Mouse (Mus musculus) lung, embryonic 14.5 days (tissue): ENCODE results near the gene Cuta. TPM values are rescaled to one million over a fixed set of nuclear protein-coding genes. Genes with fewer than 3 reads are reported as not detected.
A peak's percentile ranks its signal among the peaks of the same experiment; 100 is the strongest.

ENCODE experiments used
- ATAC-seq: fragments of 200-750 bp; cut with Nextera tagmentation; 2 replicates; pipeline ENCODE4 v1.8.0; 2017; ENCODE audit warnings: mild to moderate bottlenecking, moderate TSS enrichment, moderate library complexity; ENCODE audit not compliant: insufficient read depth
- DNase-seq: peaks from one replicate; pipeline ENCODE4 v3.0.0-alpha.2; 2015
- H3K27ac ChIP-seq: fragments of 300-500 bp; sonication (generic); 2 replicates; pipeline ENCODE4 v1.5.1; 2014; ENCODE audit warnings: low read depth, mild to moderate bottlenecking, moderate library complexity
- H3K27me3 ChIP-seq: fragments of 300-500 bp; sonication (generic); 2 replicates; pipeline ENCODE4 v1.6.1; 2014; ENCODE audit warnings: low read length, control low read depth; ENCODE audit not compliant: insufficient read depth
- H3K36me3 ChIP-seq: fragments of 300-500 bp; sonication (generic); 2 replicates; pipeline ENCODE4 v1.6.1; 2014; ENCODE audit warnings: control low read depth; ENCODE audit not compliant: insufficient read depth
- H3K4me1 ChIP-seq: fragments of 300-500 bp; sonication (generic); 2 replicates; pipeline ENCODE4 v1.6.1; 2014; ENCODE audit warnings: antibody characterized with exemption, control low read depth; ENCODE audit not compliant: insufficient read depth
- H3K4me2 ChIP-seq: fragments of 300-500 bp; sonication (generic); 2 replicates; pipeline ENCODE4 v1.6.1; 2014; ENCODE audit warnings: mild to moderate bottlenecking
- H3K4me3 ChIP-seq: fragments of 300-500 bp; sonication (generic); 2 replicates; pipeline ENCODE4 v1.5.1; 2014; ENCODE audit warnings: low read depth, low read length
- H3K9ac ChIP-seq: fragments of 300-500 bp; sonication (generic); 2 replicates; pipeline ENCODE4 v1.6.1; 2014
- H3K9me3 ChIP-seq: fragments of 300-500 bp; sonication (generic); 2 replicates; pipeline ENCODE4 v1.6.1; 2016; ENCODE audit warnings: low read depth, low read length, control low read depth
- CTCF ChIP-seq: IDR thresholded peaks from 2 replicates; pipeline ENCODE4 v1.5.1; 2016; ENCODE audit warnings: antibody characterized with exemption, low read depth
- WGBS: fragments of 180-500 bp; shearing (Covaris S2); extraction: QIAGEN DNeasy Blood & Tissue Kit; methylation state at CpG from one replicate; pipeline ENCODE4 v1.1.7; 2014; 5-methylcytosine and 5-hydroxymethylcytosine counted together
- polyA plus RNA-seq: library from polyadenylated mRNA; unstranded; fragments of >200 nt; fragmentation: Nextera tagmentation; extraction: Ambion mirVana; gene quantifications from 2 replicates; pipeline ENCODE4 v1.2.1, GENCODE M21; 2014

The Cuta gene
- polyA plus RNA-seq, 1 experiment from 2014 or later = 163 TPM

DNA sequence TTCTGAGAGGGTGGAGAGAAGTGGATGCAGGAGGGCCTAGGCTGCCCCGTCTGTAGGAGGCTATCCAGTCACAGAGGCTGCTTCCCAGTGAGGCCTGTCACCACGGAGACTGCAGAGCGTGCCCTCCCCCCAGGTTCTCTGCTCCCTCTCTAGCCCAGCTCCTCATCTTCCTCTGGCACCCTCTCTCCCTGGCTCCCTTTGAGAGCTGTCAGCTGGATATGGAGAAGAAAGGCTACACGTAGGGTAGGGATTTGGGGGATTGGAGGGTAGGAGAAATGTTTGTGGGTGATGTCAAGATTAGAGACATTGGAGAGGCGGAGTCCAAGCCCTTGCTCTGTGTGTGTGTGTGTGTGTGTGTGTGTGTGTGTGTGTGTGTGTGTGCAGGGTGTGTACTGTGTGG is 10.5 kb upstream of the Cuta start:
- H3K4me2 ChIP-seq = peak overlapping the region; percentile 96
- H3K4me3 ChIP-seq = no peak overlapping the region
- H3K27ac ChIP-seq = peak overlapping the region; percentile 36; the same call in 1 of the 2 replicates
- H3K9me3 ChIP-seq = no peaks in the 10 kb centered on the region
- no peak for ATAC-seq
- DNase-seq = no peak
- no peak for TF ChIP-seq CTCF
- H3K9ac ChIP-seq = no peak overlapping the region; the same call in 1 of the 2 replicates
- WGBS = 46% methylated on average over 5 of the region's 5 CpGs
- H3K27me3 ChIP-seq = no peaks in the 10 kb centered on the region
- H3K4me1 ChIP-seq = peaks cover 47% of the 10 kb centered on the region
- peaks cover 5% of the 10 kb centered on the region; the same call in 1 of the 2 replicates for H3K36me3 ChIP-seq

DNA sequence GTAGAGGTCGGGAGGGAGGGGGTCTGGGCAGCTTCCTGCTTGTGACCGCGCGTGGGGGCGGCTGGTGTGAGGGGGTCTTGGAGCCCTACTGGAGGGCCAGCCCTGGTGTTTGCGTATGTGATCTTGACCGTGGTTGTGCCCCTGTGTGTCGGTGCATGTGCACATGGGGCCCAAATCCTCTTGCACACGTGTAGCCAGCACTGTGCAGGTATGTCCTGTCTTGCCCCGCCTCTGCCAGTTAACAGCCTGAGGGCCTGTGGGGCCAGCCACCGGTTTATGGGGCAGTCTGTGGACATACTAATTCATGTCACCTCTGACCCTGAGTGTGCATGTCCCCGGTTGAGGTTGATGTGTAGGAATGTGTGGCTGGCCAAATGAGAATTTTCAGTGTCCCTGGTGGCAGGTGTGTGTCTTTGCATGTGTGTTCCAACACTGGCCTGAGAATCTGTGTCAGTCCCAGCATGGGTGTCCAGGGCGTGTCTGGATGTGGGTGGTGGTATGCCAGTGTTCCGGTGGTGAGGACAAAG is 9.7 kb upstream of the Cuta start:
- Histone ChIP-seq H3K4me2 (peak overlapping the region; percentile 96), H3K9me3 (no peaks in the 10 kb centered on the region), H3K4me1 (peaks cover 47% of the 10 kb centered on the region), H3K27me3 (no peaks in the 10 kb centered on the region), H3K27ac (peak overlapping the region; percentile 60; the same call in 1 of the 2 replicates), H3K36me3 (no peaks in the 10 kb centered on the region), H3K9ac (peak overlapping the region; percentile 77), H3K4me3 (peak overlapping the region; percentile 64)
- DNase-seq (peak; percentile 45), ATAC-seq (no peak)
- TF ChIP-seq CTCF = peak; percentile 52
- 11% methylated on average over 12 of the region's 14 CpGs for WGBS

DNA sequence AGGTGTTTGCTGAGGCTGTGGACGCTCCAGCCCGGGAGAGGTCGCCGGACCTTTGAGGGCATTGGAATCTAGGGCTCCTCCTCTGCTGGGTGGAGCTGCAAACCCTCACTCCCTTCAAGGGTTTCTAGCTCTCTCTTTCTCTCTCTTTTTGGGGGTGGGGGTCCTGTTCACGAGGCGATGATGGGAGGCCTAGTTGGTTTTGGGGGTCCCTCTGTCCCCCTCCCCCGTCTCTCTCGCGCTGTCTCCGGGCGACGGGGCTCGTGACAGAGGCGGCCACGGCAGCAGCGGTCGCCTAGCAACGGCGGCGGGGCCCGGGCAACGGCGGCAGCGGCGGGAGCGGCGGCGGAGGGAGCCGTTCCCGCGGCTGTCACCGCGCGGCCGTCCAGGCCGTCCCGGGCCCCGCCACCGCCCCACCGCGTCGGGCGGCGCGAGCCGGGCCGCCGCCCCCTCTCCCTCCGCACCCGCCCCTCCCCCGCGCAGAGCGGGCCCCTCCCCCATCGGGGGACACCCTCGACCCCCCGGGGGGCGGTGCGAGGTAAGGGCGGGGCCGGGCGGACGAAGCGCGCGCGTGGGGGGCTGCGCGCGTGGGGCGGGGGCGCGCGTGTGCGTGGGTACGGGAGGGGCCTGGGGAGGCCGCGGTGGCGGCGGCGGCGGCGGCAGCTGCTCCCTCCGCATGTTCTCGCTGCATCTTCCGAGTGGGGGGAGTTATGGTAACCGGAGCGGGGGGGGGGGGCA is 9.1 kb upstream of the Cuta start:
- Histone ChIP-seq H3K4me3 (peak overlapping the region; percentile 64), H3K4me2 (peak overlapping the region; percentile 96), H3K27ac (peak overlapping the region; percentile 58; the same call in 1 of the 2 replicates), H3K4me1 (peaks cover 44% of the 10 kb centered on the region), H3K9ac (peak overlapping the region; percentile 77), H3K9me3 (no peaks in the 10 kb centered on the region), H3K27me3 (no peaks in the 10 kb centered on the region), H3K36me3 (no peaks in the 10 kb centered on the region)
- no peak for ATAC-seq
- TF ChIP-seq CTCF = no peak
- WGBS = under 1% methylated on average over 52 of the region's 87 CpGs
- DNase-seq = peak; percentile 54

- Histone ChIP-seq H3K9me3 (no peaks in the 10 kb centered on the region), H3K4me3 (no peak overlapping the region), H3K4me1 (peaks cover 36% of the 10 kb centered on the region), H3K27ac (peak overlapping the region; percentile 80; the same call in 1 of the 2 replicates), H3K36me3 (no peaks in the 10 kb centered on the region), H3K4me2 (peak overlapping the region; percentile 86), H3K9ac (peak overlapping the region; percentile 65; the same call in 1 of the 2 replicates), H3K27me3 (no peaks in the 10 kb centered on the region)
- TF ChIP-seq CTCF = no peak
- ATAC-seq (no peak), DNase-seq (no peak)
- WGBS = 53% methylated on average over 12 of the region's 12 CpGs
Measured at GRCm38 (mm10) chr17:26947231-26948100, 8.1 kb upstream of the Cuta start.

GRCm38 (mm10) chr17:26946567-26946966 is 7.2 kb upstream of the Cuta start:
- peak overlapping the region; percentile 86 for H3K4me2 ChIP-seq
- DNase-seq (peak; percentile 69), ATAC-seq (peak; percentile 23)
- 2% methylated on average over 37 of the region's 37 CpGs for WGBS
- H3K4me3 ChIP-seq = peak overlapping the region; percentile 46
- peaks cover 28% of the 10 kb centered on the region for H3K4me1 ChIP-seq
- H3K36me3 ChIP-seq = no peaks in the 10 kb centered on the region
- no peaks in the 10 kb centered on the region for H3K9me3 ChIP-seq
- H3K9ac ChIP-seq = peak overlapping the region; percentile 65
- TF ChIP-seq CTCF = no peak
- H3K27ac ChIP-seq = peak overlapping the region; percentile 80
- H3K27me3 ChIP-seq = no peaks in the 10 kb centered on the region

DNA sequence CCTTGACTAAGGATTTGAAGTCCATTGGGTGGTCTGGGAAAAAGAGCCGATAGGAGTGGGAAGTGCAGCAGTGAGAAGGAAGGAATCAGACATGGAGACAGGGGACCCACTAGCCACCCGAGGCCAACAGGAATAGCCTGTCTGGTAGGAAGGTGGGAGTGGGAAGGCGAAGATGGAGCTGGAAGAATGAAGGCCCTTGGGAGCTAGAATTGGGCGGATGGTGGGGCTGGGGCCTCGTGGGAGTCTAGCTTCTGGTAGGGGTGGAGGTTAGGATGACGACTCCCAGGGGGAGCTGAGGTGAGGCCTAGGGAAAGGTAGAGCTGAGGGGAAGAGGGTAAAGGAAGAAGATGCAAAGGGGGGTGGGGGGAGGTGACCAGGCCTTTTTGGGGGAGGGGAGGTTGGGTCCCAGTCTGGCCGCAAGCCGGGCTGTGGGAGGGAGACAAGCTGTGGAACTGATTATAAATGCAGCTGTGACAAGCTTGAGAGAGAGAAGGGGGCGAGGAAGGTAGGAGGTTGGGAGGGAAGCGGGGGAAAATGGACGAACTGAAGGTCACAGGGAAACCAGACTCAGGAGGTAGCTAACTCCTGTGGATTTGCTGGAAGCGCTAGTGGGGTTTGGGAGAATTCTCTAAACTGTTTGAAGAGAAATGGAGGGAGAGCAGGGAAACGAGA is 6.6 kb upstream of the Cuta start:
- peak overlapping the region; percentile 80 for H3K27ac ChIP-seq
- peak overlapping the region; percentile 65 for H3K9ac ChIP-seq
- TF ChIP-seq CTCF = no peak
- WGBS = 32% methylated on average over 13 of the region's 13 CpGs
- DNase-seq (no peak), ATAC-seq (no peak)
- no peaks in the 10 kb centered on the region for H3K27me3 ChIP-seq
- peaks cover 22% of the 10 kb centered on the region for H3K4me1 ChIP-seq
- H3K4me2 ChIP-seq = peak overlapping the region; percentile 86
- H3K9me3 ChIP-seq = no peaks in the 10 kb centered on the region
- peak overlapping the region; percentile 46 for H3K4me3 ChIP-seq
- no peaks in the 10 kb centered on the region for H3K36me3 ChIP-seq
